Mouse (Mus musculus): ENCODE measurements around the gene Apol8. TPM values are rescaled to one million over a fixed set of nuclear protein-coding genes. Genes with fewer than 3 reads are reported as not detected.

Gene Apol8
- polyA plus RNA-seq (2012; rRNA removed) = 4.8 and 6.2 TPM in 2 replicates

DNA sequence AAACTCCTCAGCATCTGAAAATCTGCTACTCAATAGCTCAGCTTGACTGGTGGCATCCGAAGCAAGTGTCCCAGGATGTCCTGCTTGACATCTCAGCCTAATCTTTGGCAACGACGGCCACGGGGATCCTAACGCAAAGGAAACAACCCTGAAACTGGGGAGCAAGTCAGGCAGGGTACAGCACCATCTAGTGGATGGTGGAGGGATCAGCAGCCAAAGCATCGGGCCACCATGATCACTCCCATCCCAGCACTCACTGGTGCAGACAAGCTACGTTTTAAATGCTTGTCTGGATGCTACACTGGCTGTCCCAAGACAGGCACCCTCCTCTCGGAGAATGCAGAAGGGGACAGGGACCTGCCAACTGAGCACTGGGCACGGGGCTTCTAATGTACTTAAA is at the start of gene Apol8:
Gene Apol8, minus strand, starts transcription at position 156 of the 400 bp plus-strand sequence.
- Histone ChIP-seq H3K4me1 (ENCODE audit: control insufficient read depth, insufficient read depth, low read length) (no peaks in the 10 kb centered on the region), H3K27ac (ENCODE audit: insufficient read depth, low read length) (no peak within 1 kb of the TSS), H3K4me3 (ENCODE audit: insufficient read depth, low read length) (peak within 1 kb of the TSS; percentile 7; the same call in 1 of the 2 replicates)
- TF ChIP-seq POLR2A (IDR thresholded peaks at IDR 0.05; ENCODE audit: extremely low read depth, insufficient read depth, low read length) = no peak
- TF ChIP-seq CTCF (IDR thresholded peaks at IDR 0.05; ENCODE audit: extremely low read depth, insufficient read depth, low read length) = peak; percentile 88

GRCm38 (mm10) chr15:77805657-77806056 is 48.9 kb upstream of the Apol8 start:
- TF ChIP-seq POLR2A (IDR thresholded peaks at IDR 0.05; ENCODE audit: extremely low read depth, insufficient read depth, low read length) = no peak
- TF ChIP-seq CTCF (IDR thresholded peaks at IDR 0.05; ENCODE audit: extremely low read depth, insufficient read depth, low read length) = no peak
- Histone ChIP-seq H3K4me3 (ENCODE audit: insufficient read depth, low read length) (no peak overlapping the region), H3K4me1 (ENCODE audit: control insufficient read depth, insufficient read depth, low read length) (peaks cover 27% of the 10 kb centered on the region), H3K27ac (ENCODE audit: insufficient read depth, low read length) (0 out of 2 replicates have a peak overlapping the region, but pooled peaks have one; percentile 2)

- no peak for TF ChIP-seq POLR2A (IDR thresholded peaks at IDR 0.05; ENCODE audit: extremely low read depth, insufficient read depth, low read length)
- TF ChIP-seq CTCF (IDR thresholded peaks at IDR 0.05; ENCODE audit: extremely low read depth, insufficient read depth, low read length) = no peak
- H3K4me1 ChIP-seq (ENCODE audit: control insufficient read depth, insufficient read depth, low read length) = peaks cover 20% of the 10 kb centered on the region
- H3K4me3 ChIP-seq (ENCODE audit: insufficient read depth, low read length) = no peak overlapping the region
- no peak overlapping the region for H3K27ac ChIP-seq (ENCODE audit: insufficient read depth, low read length)
Measured at GRCm38 (mm10) chr15:77804949-77805348, 48.1 kb upstream of the Apol8 start.

GRCm38 (mm10) chr15:77804460-77804859 is 47.7 kb upstream of the Apol8 start:
- TF ChIP-seq POLR2A (IDR thresholded peaks at IDR 0.05; ENCODE audit: extremely low read depth, insufficient read depth, low read length) (no peak), CTCF (IDR thresholded peaks at IDR 0.05; ENCODE audit: extremely low read depth, insufficient read depth, low read length) (no peak)
- Histone ChIP-seq H3K4me3 (ENCODE audit: insufficient read depth, low read length) (no peak overlapping the region), H3K27ac (ENCODE audit: insufficient read depth, low read length) (0 out of 2 replicates have a peak overlapping the region, but pooled peaks have one; percentile 0), H3K4me1 (ENCODE audit: control insufficient read depth, insufficient read depth, low read length) (peaks cover 18% of the 10 kb centered on the region)

GRCm38 (mm10) chr15:77803747-77804146 is 46.9 kb upstream of the Apol8 start:
- no peak for TF ChIP-seq POLR2A (IDR thresholded peaks at IDR 0.05; ENCODE audit: extremely low read depth, insufficient read depth, low read length)
- no peak for TF ChIP-seq CTCF (IDR thresholded peaks at IDR 0.05; ENCODE audit: extremely low read depth, insufficient read depth, low read length)
- Histone ChIP-seq H3K4me1 (ENCODE audit: control insufficient read depth, insufficient read depth, low read length) (peaks cover 23% of the 10 kb centered on the region), H3K27ac (ENCODE audit: insufficient read depth, low read length) (peak overlapping the region; percentile 68), H3K4me3 (ENCODE audit: insufficient read depth, low read length) (no peak overlapping the region)

GRCm38 (mm10) chr15:77802992-77803391 is 46.2 kb upstream of the Apol8 start:
- no peak overlapping the region for H3K4me3 ChIP-seq (ENCODE audit: insufficient read depth, low read length)
- TF ChIP-seq POLR2A (IDR thresholded peaks at IDR 0.05; ENCODE audit: extremely low read depth, insufficient read depth, low read length) (no peak), CTCF (IDR thresholded peaks at IDR 0.05; ENCODE audit: extremely low read depth, insufficient read depth, low read length) (peak; percentile 28; the same call in 1 of the 2 replicates)
- H3K27ac ChIP-seq (ENCODE audit: insufficient read depth, low read length) = peak overlapping the region; percentile 68; the same call in 1 of the 2 replicates
- peaks cover 25% of the 10 kb centered on the region for H3K4me1 ChIP-seq (ENCODE audit: control insufficient read depth, insufficient read depth, low read length)

DNA sequence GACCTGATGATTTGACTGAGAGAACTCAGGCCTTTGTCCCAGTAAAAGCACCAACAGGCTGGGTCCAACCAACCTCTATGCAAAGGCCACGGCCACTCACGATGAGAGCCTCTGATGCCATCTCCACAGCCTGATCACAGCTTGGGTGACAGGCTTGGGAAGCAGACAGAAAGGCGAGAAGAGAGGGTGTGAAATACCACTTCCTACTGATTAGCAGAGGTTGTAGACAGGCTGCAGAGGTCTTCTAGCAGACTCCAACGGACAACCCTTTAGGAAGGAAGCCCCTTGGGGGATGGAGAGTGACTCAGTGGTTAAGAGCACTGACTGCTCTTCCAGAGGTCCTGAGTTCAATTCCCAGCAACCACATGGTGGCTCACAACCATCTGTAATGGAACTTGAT is 44.4 kb upstream of the Apol8 start:
- Histone ChIP-seq H3K4me3 (ENCODE audit: insufficient read depth, low read length) (no peak overlapping the region), H3K4me1 (ENCODE audit: control insufficient read depth, insufficient read depth, low read length) (peaks cover 27% of the 10 kb centered on the region), H3K27ac (ENCODE audit: insufficient read depth, low read length) (peak overlapping the region; percentile 16; the same call in 1 of the 2 replicates)
- no peak for TF ChIP-seq POLR2A (IDR thresholded peaks at IDR 0.05; ENCODE audit: extremely low read depth, insufficient read depth, low read length)
- no peak for TF ChIP-seq CTCF (IDR thresholded peaks at IDR 0.05; ENCODE audit: extremely low read depth, insufficient read depth, low read length)

- H3K4me3 ChIP-seq (ENCODE audit: insufficient read depth, low read length) = no peak overlapping the region
- H3K4me1 ChIP-seq (ENCODE audit: control insufficient read depth, insufficient read depth, low read length) = peaks cover 24% of the 10 kb centered on the region
- TF ChIP-seq POLR2A (IDR thresholded peaks at IDR 0.05; ENCODE audit: extremely low read depth, insufficient read depth, low read length) (no peak), CTCF (IDR thresholded peaks at IDR 0.05; ENCODE audit: extremely low read depth, insufficient read depth, low read length) (no peak)
- H3K27ac ChIP-seq (ENCODE audit: insufficient read depth, low read length) = peak overlapping the region; percentile 16
Measured at GRCm38 (mm10) chr15:77800511-77800910, 43.7 kb upstream of the Apol8 start.

GRCm38 (mm10) chr15:77799491-77800474 is 43.0 kb upstream of the Apol8 start:
- H3K27ac ChIP-seq (ENCODE audit: insufficient read depth, low read length) = peak overlapping the region; percentile 81
- TF ChIP-seq CTCF (IDR thresholded peaks at IDR 0.05; ENCODE audit: extremely low read depth, insufficient read depth, low read length) (no peak), POLR2A (IDR thresholded peaks at IDR 0.05; ENCODE audit: extremely low read depth, insufficient read depth, low read length) (no peak)
- no peak overlapping the region for H3K4me3 ChIP-seq (ENCODE audit: insufficient read depth, low read length)
- peaks cover 22% of the 10 kb centered on the region for H3K4me1 ChIP-seq (ENCODE audit: control insufficient read depth, insufficient read depth, low read length)
